Mouse (Mus musculus) lung, embryonic 14.5 days (tissue): ENCODE data around the gene Cxcr4. TPM values are rescaled to one million over a fixed set of nuclear protein-coding genes. Genes with fewer than 3 reads are reported as not detected.

Experiments
- ATAC-seq: fragments of 200-750 bp; cut with Nextera tagmentation; 2 replicates; pipeline ENCODE4 v1.8.0; 2017; ENCODE audit warnings: mild to moderate bottlenecking, moderate TSS enrichment, moderate library complexity; ENCODE audit not compliant: insufficient read depth
- DNase-seq: peaks from one replicate; pipeline ENCODE4 v3.0.0-alpha.2; 2015
- H3K27ac ChIP-seq: fragments of 300-500 bp; sonication (generic); 2 replicates; pipeline ENCODE4 v1.5.1; 2014; ENCODE audit warnings: low read depth, mild to moderate bottlenecking, moderate library complexity
- H3K27me3 ChIP-seq: fragments of 300-500 bp; sonication (generic); 2 replicates; pipeline ENCODE4 v1.6.1; 2014; ENCODE audit warnings: low read length, control low read depth; ENCODE audit not compliant: insufficient read depth
- H3K36me3 ChIP-seq: fragments of 300-500 bp; sonication (generic); 2 replicates; pipeline ENCODE4 v1.6.1; 2014; ENCODE audit warnings: control low read depth; ENCODE audit not compliant: insufficient read depth
- H3K4me1 ChIP-seq: fragments of 300-500 bp; sonication (generic); 2 replicates; pipeline ENCODE4 v1.6.1; 2014; ENCODE audit warnings: antibody characterized with exemption, control low read depth; ENCODE audit not compliant: insufficient read depth
- H3K4me2 ChIP-seq: fragments of 300-500 bp; sonication (generic); 2 replicates; pipeline ENCODE4 v1.6.1; 2014; ENCODE audit warnings: mild to moderate bottlenecking
- H3K4me3 ChIP-seq: fragments of 300-500 bp; sonication (generic); 2 replicates; pipeline ENCODE4 v1.5.1; 2014; ENCODE audit warnings: low read depth, low read length
- H3K9ac ChIP-seq: fragments of 300-500 bp; sonication (generic); 2 replicates; pipeline ENCODE4 v1.6.1; 2014
- H3K9me3 ChIP-seq: fragments of 300-500 bp; sonication (generic); 2 replicates; pipeline ENCODE4 v1.6.1; 2016; ENCODE audit warnings: low read depth, low read length, control low read depth
- CTCF ChIP-seq: IDR thresholded peaks from 2 replicates; pipeline ENCODE4 v1.5.1; 2016; ENCODE audit warnings: antibody characterized with exemption, low read depth
- WGBS: fragments of 180-500 bp; shearing (Covaris S2); extraction: QIAGEN DNeasy Blood & Tissue Kit; methylation state at CpG from one replicate; pipeline ENCODE4 v1.1.7; 2014; 5-methylcytosine and 5-hydroxymethylcytosine counted together
- polyA plus RNA-seq: library from polyadenylated mRNA; unstranded; fragments of >200 nt; fragmentation: Nextera tagmentation; extraction: Ambion mirVana; gene quantifications from 2 replicates; pipeline ENCODE4 v1.2.1, GENCODE M21; 2014

The Cxcr4 gene
- polyA plus RNA-seq, 1 experiment from 2014 or later, result 10.3 TPM

DNA sequence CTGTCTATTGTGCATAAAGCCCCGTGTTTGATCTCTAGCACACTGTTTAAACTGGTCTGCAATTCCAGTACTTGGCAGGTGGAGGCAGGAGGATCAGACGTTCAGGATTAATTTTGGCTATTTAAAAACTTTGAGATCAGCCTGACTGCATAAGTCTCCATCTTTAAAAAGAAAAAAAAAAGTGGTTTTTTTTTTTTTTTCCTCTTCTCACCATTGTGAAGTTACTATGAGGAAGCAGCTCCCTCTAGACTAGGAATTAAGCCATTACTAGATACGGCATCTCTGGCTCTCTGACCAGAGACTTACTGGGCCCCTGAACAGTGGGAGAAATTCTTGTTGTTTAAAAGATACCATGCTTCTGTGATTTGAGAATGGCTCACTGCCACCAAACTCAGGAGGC lies 49.5 kb downstream of the Cxcr4 start:
- H3K9ac ChIP-seq, result no peak overlapping the region
- no peaks in the 10 kb centered on the region for H3K4me1 ChIP-seq
- H3K27me3 ChIP-seq, result no peaks in the 10 kb centered on the region
- ATAC-seq, result no peak
- DNase-seq, result no peak
- H3K9me3 ChIP-seq, result no peaks in the 10 kb centered on the region
- no peaks in the 10 kb centered on the region for H3K36me3 ChIP-seq
- TF ChIP-seq CTCF, result no peak
- 47% methylated on average over 3 of the region's 3 CpGs for WGBS
- no peak overlapping the region for H3K27ac ChIP-seq
- no peak overlapping the region for H3K4me2 ChIP-seq
- H3K4me3 ChIP-seq, result no peak overlapping the region

DNA sequence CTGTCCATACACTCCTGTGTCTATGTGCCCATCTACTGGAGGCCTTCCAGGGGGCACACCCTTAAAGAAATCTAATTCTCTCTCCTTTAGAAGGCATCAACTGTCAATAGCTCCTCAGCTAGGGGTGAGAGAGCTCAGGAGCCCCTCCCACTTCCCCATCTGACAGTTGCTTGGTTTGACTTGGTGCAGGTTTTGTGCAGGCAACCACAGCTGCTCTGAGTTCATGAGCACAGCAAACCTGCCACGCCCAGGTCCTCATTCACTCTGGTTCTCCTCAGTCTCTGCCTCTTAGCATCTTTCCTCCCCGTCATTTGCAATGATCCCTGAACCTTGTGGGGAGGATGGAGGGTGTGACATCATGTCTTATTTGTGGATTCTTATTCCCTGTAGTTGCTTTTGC lies 51.9 kb downstream of the Cxcr4 start:
- no peak for ATAC-seq
- Histone ChIP-seq H3K27ac (no peak overlapping the region), H3K4me3 (no peak overlapping the region), H3K4me2 (no peak overlapping the region), H3K4me1 (0 out of 2 replicates have a peak, but pooled peaks cover 2% of the 10 kb centered on the region), H3K9ac (no peak overlapping the region), H3K36me3 (no peaks in the 10 kb centered on the region), H3K27me3 (no peaks in the 10 kb centered on the region), H3K9me3 (no peaks in the 10 kb centered on the region)
- WGBS, result 69% methylated on average over 2 of the region's 2 CpGs
- no peak for TF ChIP-seq CTCF
- no peak for DNase-seq

DNA sequence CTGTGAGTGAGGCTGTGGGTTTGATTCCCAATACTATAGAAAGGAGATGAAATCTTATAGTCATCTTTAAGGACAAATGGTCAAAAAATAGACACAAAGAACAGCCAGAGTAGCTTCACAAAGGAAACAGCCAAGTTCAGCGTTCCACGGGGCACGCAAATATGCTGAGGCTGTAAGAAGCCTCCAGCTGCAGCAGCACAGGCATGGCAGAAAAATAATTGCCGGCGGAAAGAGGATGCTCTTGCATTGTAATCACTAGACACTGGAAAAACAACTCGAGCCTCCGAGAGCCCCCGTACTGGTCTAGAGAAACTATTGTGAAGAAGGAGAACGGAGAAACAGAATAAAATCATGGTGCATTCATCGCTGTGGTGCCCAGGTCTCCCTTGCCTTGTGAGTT lies 52.5 kb downstream of the Cxcr4 start:
- no peaks in the 10 kb centered on the region for H3K9me3 ChIP-seq
- H3K27ac ChIP-seq, result no peak overlapping the region
- DNase-seq, result no peak
- H3K36me3 ChIP-seq, result no peaks in the 10 kb centered on the region
- H3K27me3 ChIP-seq, result no peaks in the 10 kb centered on the region
- no peak for ATAC-seq
- no peak for TF ChIP-seq CTCF
- H3K4me1 ChIP-seq, result peaks cover 7% of the 10 kb centered on the region; the same call in 1 of the 2 replicates
- no peak overlapping the region for H3K4me3 ChIP-seq
- 68% methylated on average over 10 of the region's 10 CpGs for WGBS
- no peak overlapping the region for H3K4me2 ChIP-seq
- H3K9ac ChIP-seq, result no peak overlapping the region

Other genes with a start within 250 kb of the Cxcr4 start
- 300 and 304 TPM in 2 replicates for gene Mcm6, start 232.6 kb downstream of the Cxcr4 start, polyA plus RNA-seq
- gene Dars, start 174.9 kb downstream of the Cxcr4 start, polyA plus RNA-seq, result 108 and 109 TPM in 2 replicates